Mouse (Mus musculus) heart, adult 2 months (tissue): Measurements from ENCODE around the gene Wdr81.

Experiments used
- CTCF ChIP-seq: fragments of 200-600 bp; IDR thresholded peaks from 2 replicates; pipeline ENCODE4 v1.8.1; 2022; ENCODE audit warnings: antibody characterized with exemption, mild to moderate bottlenecking, moderate library complexity
- POLR2A ChIP-seq: fragments of 200-500 bp; IDR thresholded peaks from 2 replicates; pipeline ENCODE4 v1.6.1; 2011; ENCODE audit warnings: mild to moderate bottlenecking, low read depth, low read length, control low read depth; ENCODE audit not compliant: insufficient read depth

DNA sequence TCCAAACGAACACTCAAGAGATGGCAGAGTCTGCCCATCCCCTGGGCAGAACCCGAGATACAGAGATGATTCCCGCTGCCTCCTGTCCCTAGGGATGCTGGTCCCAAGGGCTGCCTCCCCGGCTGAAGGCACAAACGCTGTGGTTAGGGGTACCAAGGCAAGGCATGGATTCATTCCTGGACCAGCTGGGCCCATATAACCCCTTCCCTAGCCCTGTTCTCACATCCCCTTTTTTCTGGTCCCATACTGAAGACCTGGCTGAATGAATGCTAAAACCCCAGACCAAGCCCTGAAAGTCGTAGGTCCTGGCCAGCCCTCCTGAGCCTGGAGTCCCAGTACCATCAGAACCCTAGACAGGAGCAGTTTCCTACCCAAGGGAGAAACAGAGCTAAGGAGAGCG lies 13.5 kb downstream of the Wdr81 start:
- TF ChIP-seq CTCF, result no peak
- TF ChIP-seq POLR2A, result no peak
